27 mouse cellular contexts compared by ENCODE assay signal in genomic region chr6:108369031-108369430, GRCm38 (mm10).
"Had no signal": no experiment of that assay in that cellular context is flagged by ENCODE, and none has a peak within 500 bp of the region (broad histone marks: within the 10 kb centered on the region; RNA-seq: fewer than 3 reads in every experiment).

No protein-coding gene starts in this region.

- DNase-seq: cerebellum, adult 18-20 months; cerebellum, adult 2 months; cerebellum, adult 8-10 months; cerebellum, adult 9-10 months; cerebellum, adult 9-11 months; cerebellum, postnatal 10 days; cerebellum, postnatal 14 days; cerebellum, postnatal 25 days; cerebellum, postnatal 36 days; embryo, embryonic 11 days; forebrain, postnatal 0 days; gastrocnemius, adult 2 months; gastrocnemius, postnatal 10 days; gastrocnemius, postnatal 14 days; gastrocnemius, postnatal 25 days; gastrocnemius, postnatal 36 days had no signal

- H3K9ac ChIP-seq: embryonic facial prominence, embryonic 12.5 days; embryonic facial prominence, embryonic 13.5 days; embryonic facial prominence, embryonic 15.5 days; forebrain, embryonic 12.5 days; forebrain, embryonic 13.5 days; forebrain, embryonic 15.5 days; forebrain, postnatal 0 days had no signal

- H3K27me3 ChIP-seq: embryonic facial prominence, embryonic 12.5 days; embryonic facial prominence, embryonic 13.5 days; embryonic facial prominence, embryonic 15.5 days; forebrain, embryonic 12.5 days; forebrain, embryonic 13.5 days; forebrain, embryonic 15.5 days had no signal

- H3K4me2 ChIP-seq: embryonic facial prominence, embryonic 12.5 days; embryonic facial prominence, embryonic 13.5 days; embryonic facial prominence, embryonic 15.5 days; forebrain, embryonic 12.5 days; forebrain, embryonic 13.5 days; forebrain, embryonic 15.5 days had no signal

- H3K9me3 ChIP-seq: embryonic facial prominence, embryonic 10.5 days; embryonic facial prominence, embryonic 12.5 days; embryonic facial prominence, embryonic 13.5 days; embryonic facial prominence, embryonic 15.5 days; forebrain, embryonic 10.5 days; forebrain, embryonic 12.5 days; forebrain, embryonic 13.5 days; forebrain, embryonic 15.5 days had no signal

- H3K4me3 ChIP-seq: embryonic facial prominence, embryonic 10.5 days; embryonic facial prominence, embryonic 12.5 days; embryonic facial prominence, embryonic 13.5 days; embryonic facial prominence, embryonic 15.5 days; erythroblast, embryonic 14.5 days; forebrain, embryonic 10.5 days; forebrain, embryonic 12.5 days; forebrain, embryonic 13.5 days; forebrain, embryonic 15.5 days; gastrocnemius, adult 2 months had no signal

- H3K36me3 ChIP-seq: forebrain, embryonic 12.5 days; forebrain, embryonic 15.5 days had no signal

- H3K27ac ChIP-seq: embryonic facial prominence, embryonic 10.5 days; embryonic facial prominence, embryonic 12.5 days; embryonic facial prominence, embryonic 13.5 days; embryonic facial prominence, embryonic 15.5 days; forebrain, embryonic 10.5 days; forebrain, embryonic 12.5 days; forebrain, embryonic 13.5 days; forebrain, embryonic 15.5 days; gastrocnemius, adult 2 months had no signal

- H3K4me1 ChIP-seq: embryonic facial prominence, embryonic 10.5 days; embryonic facial prominence, embryonic 12.5 days; embryonic facial prominence, embryonic 13.5 days; embryonic facial prominence, embryonic 15.5 days; forebrain, embryonic 10.5 days; forebrain, embryonic 12.5 days; forebrain, embryonic 13.5 days; forebrain, embryonic 15.5 days had no signal

- ATAC-seq: forebrain, embryonic 13.5 days; forebrain, embryonic 14.5 days; forebrain, embryonic 15.5 days; forebrain, embryonic 16.5 days; forebrain, postnatal 0 days had no signal
